10 mouse cellular contexts compared by ENCODE assay signal in the genomic region with DNA sequence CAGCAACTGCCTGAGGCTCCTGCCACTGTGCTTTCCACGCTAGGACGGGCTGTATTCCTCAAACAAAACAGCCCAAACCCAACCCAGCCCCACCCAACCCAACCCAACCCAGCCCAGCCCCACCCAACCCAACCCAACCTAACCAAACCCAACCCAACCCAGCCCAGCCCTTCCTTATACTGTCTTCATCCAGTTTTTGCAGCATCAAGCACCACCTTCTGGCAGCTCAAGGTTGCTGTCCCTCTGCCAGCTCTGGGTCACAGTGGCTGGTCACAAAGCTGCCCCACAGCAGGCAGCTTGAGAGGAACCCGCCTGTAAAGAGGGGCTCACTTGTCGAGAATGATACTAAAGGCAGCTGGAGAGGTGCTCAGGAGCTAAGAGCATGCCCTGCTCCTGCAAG. TPM values are rescaled to one million over a fixed set of nuclear protein-coding genes. Genes with fewer than 3 reads are reported as not detected.
DNase-seq lines count a peak whose midpoint lies in the region; ATAC-seq and TF ChIP-seq lines count a peak whose summit lies in the region.
"Had no signal": no experiment of that assay in that cellular context is flagged by ENCODE, and none has a peak within 500 bp of the region (broad histone marks: within the 10 kb centered on the region; RNA-seq: fewer than 3 reads in every experiment).

No protein-coding gene starts in this region.

- no peak overlapping the region for H3K4me2 ChIP-seq in heart, embryonic 11.5 days
- H3K4me2 ChIP-seq in liver, embryonic 14.5 days (ENCODE audit: low read depth): peak overlapping the region; percentile 22; the same call in 1 of the 2 replicates
- H3K4me2 ChIP-seq: limb, embryonic 13.5 days had no signal

- ATAC-seq in heart, embryonic 11.5 days (replicated peaks; ENCODE audit: insufficient number of reproducible peaks, low FRiP score, low TSS enrichment): peak; percentile 39; the same call in 1 of the 2 replicates
- peak; percentile 69 for ATAC-seq in liver, embryonic 14.5 days (ENCODE audit: insufficient read depth)

- H3K4me1 ChIP-seq in heart, embryonic 11.5 days (ENCODE audit: control insufficient read depth, insufficient read depth, low read length): peaks cover 4% of the 10 kb centered on the region; the same call in 1 of the 2 replicates
- H3K4me1 ChIP-seq in ES-Bruce4 (ENCODE audit: control insufficient read depth, insufficient read depth, low read length): peaks cover 8% of the 10 kb centered on the region
- H3K4me1 ChIP-seq in liver, embryonic 14.5 days (replicated peaks; ENCODE audit: control insufficient read depth in 2 of 2, insufficient read depth in 2 of 2, low read length in 1 of 2): peaks cover 0 to 11% of the 10 kb centered on the region in 2 experiments; a peak in 3 of 4 replicates

- no peak for DNase-seq in heart, adult 9 months (ENCODE audit: low spot score in 2 of 2)
- DNase-seq in cerebellum, adult 9-11 months: peak; percentile 64
- DNase-seq in liver, embryonic 14.5 days (ENCODE audit: low read depth in 3 of 3, low spot score in 3 of 3): peak in 2 of 3 experiments; percentile 6 to 37
- no peak for DNase-seq in urinary bladder, postnatal 4 days (ENCODE audit: low spot score in 2 of 2)
- no peak for DNase-seq in layer of hippocampus, adult 11-12 months (ENCODE audit: low spot score)
- DNase-seq in spleen, postnatal 14 days (ENCODE audit: low spot score in 2 of 2): no peak

- H3K27ac ChIP-seq in heart, embryonic 11.5 days (ENCODE audit: low read depth, low read length): no peak overlapping the region
- peak overlapping the region; percentile 83 for H3K27ac ChIP-seq in ES-Bruce4 (ENCODE audit: insufficient read depth, low read length)
- no peak overlapping the region for H3K27ac ChIP-seq in liver, embryonic 14.5 days
- H3K27ac ChIP-seq: limb, embryonic 13.5 days had no signal

- no peaks in the 10 kb centered on the region for H3K27me3 ChIP-seq in heart, embryonic 11.5 days (ENCODE audit: control insufficient read depth, insufficient read depth, low read length)
- H3K27me3 ChIP-seq in ES-Bruce4 (ENCODE audit: control insufficient read depth, insufficient read depth, low read length, poor library complexity, severe bottlenecking): no peaks in the 10 kb centered on the region
- no peaks in the 10 kb centered on the region for H3K27me3 ChIP-seq in liver, embryonic 14.5 days (ENCODE audit: control insufficient read depth, insufficient read depth, low read length)
- H3K27me3 ChIP-seq: limb, embryonic 13.5 days had no signal

- no peak for TF ChIP-seq EP300 in ES-Bruce4 (IDR thresholded peaks at IDR 0.05; ENCODE audit: insufficient read depth, low read depth, low read length)
- TF ChIP-seq EP300 in liver, embryonic 14.5 days (IDR thresholded peaks at IDR 0.05; ENCODE audit: low read depth): no peak

- no peak for TF ChIP-seq POLR2A in ES-Bruce4 (IDR thresholded peaks at IDR 0.05; ENCODE audit: insufficient read depth, low read length)

- H3K36me3 ChIP-seq in heart, embryonic 11.5 days (ENCODE audit: control insufficient read depth, insufficient read depth, low read length): peaks cover 50% of the 10 kb centered on the region
- peaks cover 57% of the 10 kb centered on the region for H3K36me3 ChIP-seq in ES-Bruce4 (ENCODE audit: control insufficient read depth, insufficient read depth, low read length, poor library complexity, severe bottlenecking)
- peaks cover 43% of the 10 kb centered on the region for H3K36me3 ChIP-seq in liver, embryonic 14.5 days (replicated peaks; ENCODE audit: control insufficient read depth, insufficient read depth, low read depth)

- no peak overlapping the region for H3K9ac ChIP-seq in heart, embryonic 11.5 days (ENCODE audit: low read depth, low read length)
- no peak overlapping the region; the same call in 1 of the 2 replicates for H3K9ac ChIP-seq in ES-Bruce4 (ENCODE audit: low read depth, poor library complexity, severe bottlenecking)
- H3K9ac ChIP-seq in liver, embryonic 14.5 days (replicated peaks): no peak overlapping the region
- H3K9ac ChIP-seq: limb, embryonic 13.5 days had no signal

- 75% methylated on average over 4 of the region's 4 CpGs for WGBS in heart, embryonic 11.5 days (ENCODE audit: insufficient replicate concordance)
- 40% methylated on average over 4 of the region's 4 CpGs for WGBS in liver, embryonic 14.5 days (ENCODE audit: insufficient replicate concordance)

- H3K9me3 ChIP-seq in heart, embryonic 11.5 days (replicated peaks; ENCODE audit: control insufficient read depth, low read length): no peaks in the 10 kb centered on the region; the same call in 1 of the 2 replicates
- H3K9me3 ChIP-seq in ES-Bruce4 (replicated peaks; ENCODE audit: control insufficient read depth, insufficient read depth, low read length, poor library complexity, severe bottlenecking): peaks cover 6% of the 10 kb centered on the region; the same call in 1 of the 2 replicates
- no peaks in the 10 kb centered on the region for H3K9me3 ChIP-seq in liver, embryonic 14.5 days (ENCODE audit: control insufficient read depth, low read length)
- H3K9me3 ChIP-seq: limb, embryonic 13.5 days had no signal

- peak; percentile 19 for TF ChIP-seq CTCF in ES-Bruce4 (IDR thresholded peaks at IDR 0.05; ENCODE audit: low read depth, low read length)
- TF ChIP-seq CTCF in liver, embryonic 14.5 days (IDR thresholded peaks at IDR 0.05; ENCODE audit: low read depth): peak; percentile 36

- H3K4me3 ChIP-seq in heart, embryonic 11.5 days (ENCODE audit: low read depth, low read length): no peak overlapping the region
- H3K4me3 ChIP-seq in ES-Bruce4 (ENCODE audit: low read depth, low read length): no peak overlapping the region
- no peak overlapping the region for H3K4me3 ChIP-seq in liver, embryonic 14.5 days (ENCODE audit: insufficient read depth in 1 of 2, low read depth in 2 of 2, low read length in 2 of 2)
- H3K4me3 ChIP-seq: erythroblast, embryonic 14.5 days; limb, embryonic 13.5 days had no signal

RNA-seq across cellular contexts. Expression of a gene that starts 8.6 kb away (rescaled TPM):
- polyA plus RNA-seq in heart, embryonic 11.5 days (2014; fragmentation: Nextera tagmentation; extraction: Ambion mirVana): 43.0 and 52.9 TPM in 2 replicates
- 43.2 and 54.9 TPM in 2 replicates for polyA plus RNA-seq in ES-Bruce4 (2011; ENCODE audit: insufficient read depth, insufficient read length, low read depth, missing spikeins)
- polyA plus RNA-seq in liver, embryonic 14.5 days (2012; rRNA removed): 5.8 and 9.4 TPM in 2 replicates
- polyA plus RNA-seq in liver, embryonic 14.5 days (2014; fragmentation: Nextera tagmentation; extraction: Ambion mirVana): 8.2 and 9.8 TPM in 2 replicates

RNA-seq across cellular contexts. Expression of a gene that starts 38.7 kb away (rescaled TPM):
- polyA plus RNA-seq in heart, embryonic 11.5 days (2014; fragmentation: Nextera tagmentation; extraction: Ambion mirVana): 1.9 and 2.2 TPM in 2 replicates
- 53.7 and 58.1 TPM in 2 replicates for polyA plus RNA-seq in ES-Bruce4 (2011; ENCODE audit: insufficient read depth, insufficient read length, low read depth, missing spikeins)
- polyA plus RNA-seq in liver, embryonic 14.5 days (2012; rRNA removed): 1.7 TPM in 2 replicates
- polyA plus RNA-seq in liver, embryonic 14.5 days (2014; fragmentation: Nextera tagmentation; extraction: Ambion mirVana): 0.44 and 0.54 TPM in 2 replicates

Comparison
In these comparisons a context has a peak if more than half of its experiments do, and no peak if none do; other contexts are left out.
1. DNase-seq: peak in cerebellum, adult 9-11 months (single experiment) and liver, embryonic 14.5 days (2 of 3); none in heart, adult 9 months (0 of 2), urinary bladder, postnatal 4 days (0 of 2), layer of hippocampus, adult 11-12 months (single experiment) and spleen, postnatal 14 days (0 of 2).
2. RNA of a gene that starts 38.7 kb away (polyA plus RNA-seq): 53.7 to 58.1 TPM in ES-Bruce4; 1.9 to 2.2 TPM in heart, embryonic 11.5 days and 0.44 to 1.7 TPM in liver, embryonic 14.5 days; every median in the first group is over 10 times any median in the second.